Mouse (Mus musculus): ENCODE results near the gene Mapk8ip2.
A peak's percentile ranks its signal among the peaks of the same experiment; 100 is the strongest.

The Mapk8ip2 gene

DNA sequence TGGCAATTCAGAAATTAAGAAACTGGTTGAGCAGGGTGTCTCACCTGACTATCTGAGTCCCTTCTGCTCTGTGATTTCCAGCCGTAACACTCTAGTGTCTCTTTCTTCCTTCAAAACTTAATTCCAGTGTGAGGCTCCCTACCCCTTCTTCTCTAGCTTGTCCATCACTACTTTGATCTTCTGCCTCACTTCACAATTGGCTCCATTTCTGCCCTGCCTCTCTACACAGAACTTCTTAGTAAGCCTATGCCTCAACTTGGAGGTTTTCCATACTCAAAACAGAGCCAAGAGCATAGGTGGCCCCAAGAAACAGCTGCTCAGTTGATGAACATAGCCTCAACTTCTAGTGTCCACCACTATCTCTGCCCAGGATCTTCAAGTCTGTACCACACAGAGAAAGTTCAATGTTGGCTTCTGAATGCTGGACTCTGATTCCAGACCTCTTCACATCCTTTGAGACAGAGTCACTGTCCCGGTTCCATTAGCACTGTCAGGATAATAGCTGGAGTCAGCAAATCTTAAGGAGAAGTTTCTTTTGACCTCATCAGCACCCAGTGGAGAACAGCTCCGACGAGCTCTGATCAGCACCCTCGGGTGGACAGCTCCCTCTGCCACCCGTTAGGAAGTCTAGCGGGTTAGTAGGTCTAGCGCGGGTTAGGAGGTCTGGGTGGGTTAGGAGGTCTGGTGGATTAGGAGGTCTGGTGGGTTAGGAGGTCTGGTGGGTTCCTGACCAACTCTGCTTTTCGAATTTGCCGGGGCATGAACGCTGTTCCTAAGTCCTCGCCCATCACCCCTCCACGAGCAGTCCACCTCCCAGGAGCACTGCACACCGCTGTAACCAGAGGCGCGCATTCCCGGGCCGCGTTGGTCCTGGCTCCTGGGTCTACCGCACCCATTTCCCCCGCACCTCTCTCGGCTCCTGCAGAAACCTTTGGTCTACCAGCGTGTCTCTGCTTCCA lies 528 bp upstream of the Mapk8ip2 start:
- DNase-seq (ENCODE audit: extremely low read depth, low read depth) = no peak

DNA sequence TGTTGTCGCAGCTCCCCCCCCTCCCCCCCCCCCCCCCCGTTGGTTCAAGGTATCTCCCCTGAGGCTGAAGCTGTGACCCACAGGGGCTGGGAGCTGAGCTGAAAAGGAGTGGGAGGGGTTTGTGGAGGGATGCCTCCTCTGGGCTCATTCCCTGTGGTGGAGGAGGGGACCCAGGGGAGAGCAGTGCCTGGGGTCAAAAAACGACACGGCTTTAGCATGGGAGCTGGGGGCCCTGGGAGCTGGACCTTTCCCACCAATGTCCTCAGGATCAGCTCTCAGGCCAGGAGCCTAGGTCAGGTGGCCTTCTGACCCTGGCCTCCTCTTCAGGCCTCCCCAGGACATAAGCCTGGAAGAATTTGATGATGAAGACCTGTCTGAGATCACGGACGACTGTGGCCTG lies 1.1 kb downstream of the Mapk8ip2 start:
- no peak for DNase-seq (ENCODE audit: extremely low read depth, low read depth)

DNA sequence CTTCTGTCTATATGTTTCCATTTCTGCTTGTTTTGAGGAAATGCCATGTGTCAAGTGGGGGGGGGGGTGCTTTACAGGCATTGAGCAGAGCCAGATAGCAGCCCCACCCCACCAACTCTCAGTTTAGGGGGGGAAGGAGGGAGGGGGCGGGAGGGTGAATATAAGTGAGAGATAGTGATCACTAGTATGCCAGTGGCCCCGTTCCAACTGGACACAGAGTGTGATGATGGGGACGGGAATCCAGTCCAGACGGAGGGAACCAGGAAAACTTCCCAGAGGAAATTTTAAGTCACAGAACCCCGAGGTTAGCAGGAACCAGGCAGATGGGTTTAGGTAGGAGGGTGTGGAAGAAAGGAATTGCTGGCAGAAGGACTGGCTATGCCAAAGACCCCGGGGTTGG lies 1.9 kb downstream of the Mapk8ip2 start:
- no peak for DNase-seq (ENCODE audit: extremely low read depth, low read depth)

GRCm38 (mm10) chr15:89458942-89459341 lies 5.2 kb downstream of the Mapk8ip2 start:
- DNase-seq (ENCODE audit: extremely low read depth, low read depth) = no peak

GRCm38 (mm10) chr15:89459821-89460220 lies 6.1 kb downstream of the Mapk8ip2 start:
- DNase-seq (ENCODE audit: extremely low read depth, low read depth) = no peak

- DNase-seq (ENCODE audit: extremely low read depth, low read depth) = no peak
These were observed 6.6 kb downstream of the Mapk8ip2 start for GRCm38 (mm10) chr15:89460298-89460697.

- no peak for DNase-seq (ENCODE audit: extremely low read depth, low read depth)
These were observed 7.6 kb downstream of the Mapk8ip2 start for GRCm38 (mm10) chr15:89461321-89461720.

GRCm38 (mm10) chr15:89462176-89462575 lies 8.5 kb downstream of the Mapk8ip2 start:
- DNase-seq (ENCODE audit: extremely low read depth, low read depth) = no peak

- DNase-seq (ENCODE audit: extremely low read depth, low read depth) = no peak
These were observed 9.9 kb downstream of the Mapk8ip2 start for GRCm38 (mm10) chr15:89463334-89464235.

GRCm38 (mm10) chr15:89465052-89465451 lies 11.3 kb downstream of the Mapk8ip2 start:
- DNase-seq (ENCODE audit: extremely low read depth, low read depth) = no peak

GRCm38 (mm10) chr15:89468577-89468976 lies 14.9 kb downstream of the Mapk8ip2 start:
- no peak for DNase-seq (ENCODE audit: extremely low read depth, low read depth)

DNA sequence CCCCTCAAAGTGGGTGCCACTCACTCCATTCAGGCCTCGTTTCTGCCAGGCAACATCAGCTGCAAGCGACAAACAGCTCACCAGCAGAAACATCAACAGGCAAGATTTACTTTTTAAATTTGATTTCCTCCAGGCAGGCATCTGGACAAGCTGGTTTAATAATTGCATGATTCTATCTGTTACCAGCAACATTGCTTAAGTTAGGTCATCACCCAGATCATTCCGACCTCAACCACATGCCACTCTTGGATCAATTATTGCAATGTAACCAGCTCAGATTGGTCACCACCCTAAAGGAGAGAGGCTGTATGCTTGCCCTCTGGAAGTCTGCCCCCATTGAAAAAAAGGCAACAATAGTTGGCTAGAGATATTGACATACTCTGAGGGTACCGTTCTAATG lies 17.8 kb downstream of the Mapk8ip2 start:
- DNase-seq (ENCODE audit: extremely low read depth, low read depth) = no peak

- DNase-seq (ENCODE audit: extremely low read depth, low read depth) = no peak
These were observed 19.7 kb downstream of the Mapk8ip2 start for GRCm38 (mm10) chr15:89473370-89473769.

GRCm38 (mm10) chr15:89473921-89474320 lies 20.2 kb downstream of the Mapk8ip2 start:
- no peak for DNase-seq (ENCODE audit: extremely low read depth, low read depth)

DNA sequence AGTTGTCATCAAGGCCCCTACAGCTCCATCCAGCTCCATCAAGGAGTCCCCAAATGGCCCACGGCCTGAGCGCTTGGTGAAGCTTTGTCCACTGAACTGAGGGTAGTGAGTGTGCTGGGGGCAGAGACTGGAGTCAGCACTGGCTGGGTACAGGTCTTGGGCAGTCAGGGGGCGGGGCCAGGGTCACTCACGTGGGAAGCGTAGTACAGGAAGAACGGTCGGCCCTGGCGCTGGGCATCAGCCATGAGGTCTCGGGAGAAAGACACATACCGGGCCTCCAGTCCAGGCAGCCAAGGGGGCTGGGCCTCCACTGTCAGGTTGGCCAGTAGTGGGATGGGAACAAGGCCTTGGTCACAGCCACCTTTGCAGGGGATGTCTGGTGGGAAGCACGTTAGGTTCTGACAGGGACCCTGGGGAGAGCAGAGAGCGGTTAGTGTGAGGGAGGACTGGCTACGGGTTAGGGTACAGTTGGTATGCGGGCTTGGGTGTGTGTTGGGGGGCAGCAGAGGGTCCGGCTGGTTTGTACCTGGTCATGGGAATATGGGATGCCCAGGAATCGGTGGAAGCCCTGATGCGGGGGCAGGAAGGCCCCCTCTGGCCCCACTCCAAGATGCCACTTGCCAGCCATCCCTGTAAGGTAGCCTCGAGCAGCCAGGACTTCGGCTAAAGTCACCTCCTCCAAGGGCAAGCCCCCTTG lies 21.0 kb downstream of the Mapk8ip2 start:
- no peak for DNase-seq (ENCODE audit: extremely low read depth, low read depth)

DNA sequence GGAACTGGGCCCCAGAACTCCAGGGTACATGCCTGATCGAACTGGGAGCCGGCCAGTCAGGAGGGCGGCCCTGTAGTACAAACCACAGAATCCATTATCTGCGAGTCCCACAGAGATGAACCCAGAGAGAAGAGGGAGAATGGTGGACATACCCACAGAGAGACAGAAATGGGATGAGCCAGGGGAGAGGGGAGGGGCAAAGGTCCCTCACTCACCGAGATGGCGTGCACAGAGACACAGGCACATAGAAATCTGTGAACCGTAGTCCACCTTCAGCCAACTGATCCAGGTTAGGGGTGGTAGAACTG lies 21.5 kb downstream of the Mapk8ip2 start:
- no peak for DNase-seq (ENCODE audit: extremely low read depth, low read depth)

DNA sequence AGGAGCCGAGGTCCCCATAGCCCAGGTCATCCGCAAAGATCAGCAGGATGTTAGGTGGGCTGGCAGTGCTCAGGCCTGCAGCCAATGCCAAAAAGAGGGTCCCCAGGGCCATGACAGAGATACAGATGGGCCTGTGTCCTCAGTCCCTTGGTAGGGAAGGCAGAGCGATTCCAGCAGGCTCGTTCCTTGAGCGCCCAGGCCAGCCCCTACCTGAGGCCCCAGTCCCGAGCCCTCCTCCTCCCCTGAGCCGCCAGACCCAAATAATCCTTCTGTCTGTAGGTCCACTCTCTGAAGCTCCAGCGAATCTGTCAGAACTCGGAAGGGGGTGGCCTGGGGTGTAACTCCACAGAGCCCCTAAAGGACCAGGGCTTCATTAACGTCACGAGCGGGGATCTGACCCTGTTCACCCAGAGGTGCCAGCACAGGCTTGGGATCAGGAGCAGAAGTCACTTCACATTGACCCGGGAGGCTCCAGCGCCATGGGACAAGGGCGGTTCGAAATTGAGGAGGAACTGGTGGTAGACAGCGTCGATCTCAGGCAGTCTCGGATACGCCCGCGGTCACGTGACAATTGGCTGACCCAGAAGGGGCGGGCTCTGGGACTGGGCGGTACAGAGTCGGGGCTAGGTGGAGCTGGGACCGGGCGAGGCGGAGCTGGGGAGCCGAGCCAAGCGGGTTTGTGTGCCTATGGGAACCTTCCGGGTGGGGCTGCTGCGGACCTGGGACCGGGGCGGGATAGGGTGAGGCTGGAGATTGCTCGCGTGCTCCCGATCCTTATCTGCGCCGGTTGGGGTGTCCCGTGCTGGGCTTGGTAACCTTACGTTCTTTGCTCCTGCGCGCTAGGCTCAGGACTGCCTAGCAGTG lies 22.1 kb downstream of the Mapk8ip2 start:
- peak; percentile 82 for DNase-seq (ENCODE audit: extremely low read depth, low read depth)

DNA sequence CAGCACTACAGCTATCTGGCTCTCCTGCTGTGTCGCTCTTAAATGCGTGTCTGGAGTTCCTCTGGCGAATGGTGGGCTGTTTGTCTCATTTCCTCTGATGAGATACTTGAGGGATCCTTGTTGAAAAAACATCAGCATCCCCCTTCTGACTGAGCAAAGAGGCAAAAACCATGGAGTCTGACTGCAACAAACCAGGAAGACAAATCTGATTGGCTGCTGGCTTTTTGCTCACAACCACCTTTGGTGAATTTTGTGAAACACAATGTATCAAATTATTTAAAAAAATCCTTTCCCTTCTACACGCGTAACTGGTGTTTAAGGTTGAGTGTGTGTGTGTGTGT lies 22.7 kb downstream of the Mapk8ip2 start:
- peak; percentile 82 for DNase-seq (ENCODE audit: extremely low read depth, low read depth)

GRCm38 (mm10) chr15:89477091-89477491 lies 23.4 kb downstream of the Mapk8ip2 start, which contains the start of gene Arsa:
Arsa (minus strand) TSS chr15:89477425.
- no peak for DNase-seq (ENCODE audit: extremely low read depth, low read depth)

DNA sequence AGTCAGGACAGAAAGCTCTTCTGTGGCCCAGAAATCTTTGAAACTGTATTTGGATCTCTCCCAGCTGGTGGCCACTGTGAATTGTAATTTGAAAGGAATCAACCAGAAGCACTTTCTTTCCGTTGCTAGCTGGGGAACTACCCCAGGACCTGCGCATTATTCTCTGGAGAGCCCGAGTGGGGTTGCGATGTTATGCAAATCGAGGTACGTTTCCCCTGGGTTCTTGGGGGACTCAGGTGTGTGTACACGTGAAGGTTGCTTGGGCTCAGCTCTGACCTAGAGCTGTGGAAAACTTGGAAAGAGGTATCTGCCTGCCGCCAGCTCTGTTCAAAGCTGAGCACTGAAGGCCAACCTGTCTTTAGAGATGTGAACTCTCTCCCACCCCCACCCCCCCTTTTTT lies 24.1 kb downstream of the Mapk8ip2 start:
- DNase-seq (ENCODE audit: extremely low read depth, low read depth) = no peak

GRCm38 (mm10) chr15:89478622-89479021 lies 24.9 kb downstream of the Mapk8ip2 start:
- DNase-seq (ENCODE audit: extremely low read depth, low read depth) = no peak

All from MEL-GATA-1-ER (cell line).